Mouse (Mus musculus): ENCODE measurements around the gene Nol10. TPM values are rescaled to one million over a fixed set of nuclear protein-coding genes. Genes with fewer than 3 reads are reported as not detected.

The Nol10 gene
- polyA plus RNA-seq, 1 experiment from 2014 or later, result 8.2 TPM

DNA sequence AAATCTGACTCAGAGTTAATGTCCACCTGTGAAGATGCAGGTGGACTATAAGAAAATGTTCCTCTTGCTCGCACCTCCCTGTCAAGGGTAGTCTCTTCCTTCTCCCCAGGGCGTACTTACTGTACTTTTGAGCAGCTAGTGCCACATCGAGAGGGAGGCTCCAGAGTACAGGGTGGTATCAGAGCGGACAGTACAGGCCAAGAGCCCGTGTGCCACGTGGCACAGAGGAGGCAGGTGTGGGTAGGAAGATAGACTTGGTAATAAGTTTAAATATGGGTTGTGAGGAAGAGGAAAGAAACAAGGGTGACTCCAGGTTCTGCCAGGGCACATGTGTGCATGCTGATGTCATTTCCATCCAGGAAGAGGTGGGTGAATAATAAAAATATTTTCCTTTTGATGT lies 32.7 kb downstream of the Nol10 start:
- 90% methylated on average over 6 of the region's 6 CpGs for WGBS
- Histone ChIP-seq H3K9ac (ENCODE audit: low read length) (no peak overlapping the region), H3K4me2 (replicated peaks; ENCODE audit: low read depth) (no peak overlapping the region), H3K27ac (replicated peaks) (no peak overlapping the region), H3K4me1 (replicated peaks; ENCODE audit: control insufficient read depth, insufficient read depth) (no peaks in the 10 kb centered on the region), H3K9me3 (ENCODE audit: control insufficient read depth, low read length) (no peaks in the 10 kb centered on the region), H3K4me3 (ENCODE audit: low read depth, low read length) (no peak overlapping the region), H3K27me3 (ENCODE audit: control insufficient read depth, insufficient read depth, low read length) (no peaks in the 10 kb centered on the region), H3K36me3 (ENCODE audit: control insufficient read depth, insufficient read depth, low read length) (peaks cover 9% of the 10 kb centered on the region; the same call in 1 of the 2 replicates)
- DNase-seq (ENCODE audit: low spot score) (no peak), ATAC-seq (ENCODE audit: low FRiP score, low TSS enrichment) (no peak)
- TF ChIP-seq EP300 (optimal IDR thresholded peaks at IDR 0.05) (no peak), CTCF (IDR thresholded peaks at IDR 0.05; ENCODE audit: low read depth) (no peak)

DNA sequence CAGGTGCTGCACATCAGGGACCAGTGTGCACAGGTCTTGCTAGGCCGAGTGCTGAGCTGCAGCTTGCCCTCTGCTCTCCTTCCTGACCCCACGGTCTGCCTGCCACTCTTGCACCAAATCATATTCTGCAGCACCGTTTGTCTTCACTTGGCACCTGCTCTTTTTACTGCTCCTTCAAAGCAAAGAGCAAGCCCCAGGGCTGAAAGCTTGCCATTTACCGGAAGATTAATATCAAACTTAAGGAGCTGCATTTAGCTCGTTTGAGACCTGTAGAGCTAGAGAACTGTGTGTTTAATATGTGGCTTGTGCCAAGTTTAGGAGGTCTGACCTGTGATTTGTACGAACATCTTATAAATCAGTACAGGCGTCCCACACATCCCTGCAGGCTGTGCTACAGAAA lies 34.5 kb downstream of the Nol10 start:
- TF ChIP-seq EP300 (optimal IDR thresholded peaks at IDR 0.05), result no peak
- TF ChIP-seq CTCF (IDR thresholded peaks at IDR 0.05; ENCODE audit: low read depth), result no peak
- WGBS, result 62% methylated on average over 7 of the region's 7 CpGs
- Histone ChIP-seq H3K27me3 (ENCODE audit: control insufficient read depth, insufficient read depth, low read length) (no peaks in the 10 kb centered on the region), H3K9me3 (ENCODE audit: control insufficient read depth, low read length) (no peaks in the 10 kb centered on the region), H3K36me3 (ENCODE audit: control insufficient read depth, insufficient read depth, low read length) (peaks cover 5% of the 10 kb centered on the region; the same call in 1 of the 2 replicates), H3K4me1 (replicated peaks; ENCODE audit: control insufficient read depth, insufficient read depth) (no peaks in the 10 kb centered on the region), H3K4me2 (replicated peaks; ENCODE audit: low read depth) (no peak overlapping the region), H3K4me3 (ENCODE audit: low read depth, low read length) (no peak overlapping the region), H3K27ac (replicated peaks) (no peak overlapping the region), H3K9ac (ENCODE audit: low read length) (no peak overlapping the region)
- ATAC-seq (ENCODE audit: low FRiP score, low TSS enrichment) (no peak), DNase-seq (ENCODE audit: low spot score) (no peak)

DNA sequence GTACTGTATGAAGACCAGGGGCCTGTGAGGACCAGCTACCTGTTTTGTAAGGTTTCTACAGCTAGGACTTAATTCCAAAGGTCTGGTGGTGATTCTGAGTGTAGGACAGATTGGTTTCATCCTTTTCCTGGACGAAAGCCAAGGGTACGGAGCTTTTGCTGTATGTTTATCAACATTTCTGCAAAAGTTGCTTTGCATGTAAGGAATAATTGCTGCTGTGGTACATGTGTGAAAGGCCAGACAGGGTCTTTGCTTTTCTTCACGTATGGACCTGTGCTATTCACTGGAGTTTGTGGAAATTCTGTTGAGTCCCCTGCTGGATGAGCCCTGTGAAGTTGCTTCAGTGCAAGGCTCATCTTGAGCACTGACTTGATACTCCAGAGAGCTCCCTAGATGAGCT lies 38.6 kb downstream of the Nol10 start:
- no peak for TF ChIP-seq CTCF (IDR thresholded peaks at IDR 0.05; ENCODE audit: low read depth)
- TF ChIP-seq EP300 (optimal IDR thresholded peaks at IDR 0.05), result no peak
- WGBS, result 37% methylated on average over 3 of the region's 3 CpGs
- no peak overlapping the region for H3K4me3 ChIP-seq (ENCODE audit: low read depth, low read length)
- no peaks in the 10 kb centered on the region for H3K27me3 ChIP-seq (ENCODE audit: control insufficient read depth, insufficient read depth, low read length)
- DNase-seq (ENCODE audit: low spot score) (no peak), ATAC-seq (ENCODE audit: low FRiP score, low TSS enrichment) (no peak)
- H3K27ac ChIP-seq (replicated peaks), result peak overlapping the region; percentile 40; the same call in 1 of the 2 replicates
- no peaks in the 10 kb centered on the region for H3K4me1 ChIP-seq (replicated peaks; ENCODE audit: control insufficient read depth, insufficient read depth)
- H3K9me3 ChIP-seq (ENCODE audit: control insufficient read depth, low read length), result no peaks in the 10 kb centered on the region
- H3K9ac ChIP-seq (ENCODE audit: low read length), result no peak overlapping the region
- H3K36me3 ChIP-seq (ENCODE audit: control insufficient read depth, insufficient read depth, low read length), result no peaks in the 10 kb centered on the region
- H3K4me2 ChIP-seq (replicated peaks; ENCODE audit: low read depth), result no peak overlapping the region

DNA sequence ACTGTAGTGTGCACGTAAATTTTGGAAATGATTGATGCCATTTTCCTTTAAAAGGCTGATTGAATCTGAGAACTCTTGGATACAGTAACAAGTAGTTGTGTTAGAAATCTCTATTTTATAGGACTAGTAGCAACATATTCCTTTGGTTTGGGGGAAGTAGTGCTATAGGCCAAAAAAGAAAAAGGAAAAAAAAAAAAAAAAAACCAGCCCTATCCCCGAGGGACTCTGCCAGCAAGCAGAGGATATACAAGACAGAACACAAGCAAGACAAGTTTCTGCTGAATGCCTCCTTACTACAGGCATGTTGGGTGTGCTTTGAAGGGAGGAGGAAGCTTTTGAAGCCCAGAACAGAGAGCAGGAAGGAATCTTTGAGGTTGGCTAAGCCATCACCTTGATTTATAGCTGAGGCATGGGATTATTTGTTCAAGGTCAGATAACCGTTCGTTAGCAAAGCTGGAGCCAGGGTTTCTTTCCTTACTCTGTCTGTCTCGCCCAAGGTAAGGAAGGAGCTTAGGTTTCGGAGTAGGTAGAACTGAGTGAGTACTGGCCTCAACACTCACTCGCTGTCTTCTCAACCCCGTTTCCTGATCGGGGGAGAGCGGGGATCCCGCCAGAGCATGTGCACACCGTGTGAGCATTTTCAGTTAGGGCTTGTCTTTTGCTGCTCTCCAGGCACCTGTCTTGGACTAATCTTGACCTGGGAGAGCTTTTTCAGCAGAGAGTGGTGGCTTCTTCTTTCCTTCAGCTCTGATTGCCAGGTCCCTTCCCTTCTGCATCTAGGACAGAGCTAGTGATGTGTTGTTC lies 39.3 kb downstream of the Nol10 start:
- H3K27ac ChIP-seq (replicated peaks), result peak overlapping the region; percentile 36; the same call in 1 of the 2 replicates

DNA sequence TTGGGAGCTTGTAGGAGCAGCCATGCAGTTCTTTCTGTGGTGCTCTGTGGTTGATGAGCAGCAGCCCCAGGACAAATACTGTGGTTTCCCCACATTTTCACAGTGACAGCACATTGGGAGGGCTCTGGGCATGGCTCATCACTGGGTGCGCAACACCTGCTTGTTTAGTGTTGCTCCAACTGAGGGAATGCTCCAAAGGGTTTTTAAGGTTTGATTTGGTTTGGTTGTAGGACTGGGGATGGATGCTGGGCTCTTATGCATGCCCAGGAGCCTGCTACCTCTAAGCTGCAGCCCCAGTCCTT lies 39.8 kb downstream of the Nol10 start:
- no peaks in the 10 kb centered on the region for H3K27me3 ChIP-seq (ENCODE audit: control insufficient read depth, insufficient read depth, low read length)
- H3K4me2 ChIP-seq (replicated peaks; ENCODE audit: low read depth), result no peak overlapping the region
- peak overlapping the region; percentile 36; the same call in 1 of the 2 replicates for H3K27ac ChIP-seq (replicated peaks)
- H3K9me3 ChIP-seq (ENCODE audit: control insufficient read depth, low read length), result no peaks in the 10 kb centered on the region
- TF ChIP-seq EP300 (optimal IDR thresholded peaks at IDR 0.05), result no peak
- no peak for TF ChIP-seq CTCF (IDR thresholded peaks at IDR 0.05; ENCODE audit: low read depth)
- no peak for DNase-seq (ENCODE audit: low spot score)
- WGBS, result 89% methylated on average over 1 of the region's 1 CpGs
- H3K4me1 ChIP-seq (replicated peaks; ENCODE audit: control insufficient read depth, insufficient read depth), result no peaks in the 10 kb centered on the region
- ATAC-seq (ENCODE audit: low FRiP score, low TSS enrichment), result no peak
- no peak overlapping the region for H3K9ac ChIP-seq (ENCODE audit: low read length)
- H3K36me3 ChIP-seq (ENCODE audit: control insufficient read depth, insufficient read depth, low read length), result no peaks in the 10 kb centered on the region
- H3K4me3 ChIP-seq (ENCODE audit: low read depth, low read length), result no peak overlapping the region

More for the DNA sequence above, 39.3 kb downstream of the Nol10 start:
- no peak for TF ChIP-seq CTCF (IDR thresholded peaks at IDR 0.05; ENCODE audit: low read depth)
- no peak for TF ChIP-seq EP300 (optimal IDR thresholded peaks at IDR 0.05)
- Histone ChIP-seq H3K4me1 (replicated peaks; ENCODE audit: control insufficient read depth, insufficient read depth) (no peaks in the 10 kb centered on the region), H3K27me3 (ENCODE audit: control insufficient read depth, insufficient read depth, low read length) (no peaks in the 10 kb centered on the region), H3K9ac (ENCODE audit: low read length) (no peak overlapping the region), H3K36me3 (ENCODE audit: control insufficient read depth, insufficient read depth, low read length) (no peaks in the 10 kb centered on the region), H3K9me3 (ENCODE audit: control insufficient read depth, low read length) (no peaks in the 10 kb centered on the region), H3K4me2 (replicated peaks; ENCODE audit: low read depth) (no peak overlapping the region), H3K4me3 (ENCODE audit: low read depth, low read length) (no peak overlapping the region)
- WGBS, result 47% methylated on average over 12 of the region's 12 CpGs
- DNase-seq (ENCODE audit: low spot score), result no peak
- ATAC-seq (ENCODE audit: low FRiP score, low TSS enrichment), result no peak

DNA sequence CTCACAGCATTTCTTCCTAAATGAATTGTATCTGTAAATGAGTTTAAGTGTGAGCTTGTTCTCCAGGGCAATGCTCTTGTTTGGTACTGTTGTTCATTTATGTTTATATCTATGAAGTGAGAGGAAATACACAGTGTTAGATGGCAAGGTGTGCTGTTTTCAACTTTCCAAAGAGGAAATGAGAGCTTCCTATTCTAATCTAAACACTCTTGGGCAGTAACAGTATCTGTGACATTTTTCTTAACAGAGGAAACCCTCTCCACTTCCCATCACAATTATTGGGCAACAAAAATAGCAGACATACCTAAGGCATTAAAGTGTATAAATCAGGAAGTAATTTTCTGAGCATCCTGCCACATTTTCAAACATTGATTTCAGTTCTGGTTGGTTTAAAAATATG lies 41.8 kb downstream of the Nol10 start:
- no peak overlapping the region for H3K4me2 ChIP-seq (replicated peaks; ENCODE audit: low read depth)
- TF ChIP-seq CTCF (IDR thresholded peaks at IDR 0.05; ENCODE audit: low read depth) (no peak), EP300 (optimal IDR thresholded peaks at IDR 0.05) (no peak)
- no peak for ATAC-seq (ENCODE audit: low FRiP score, low TSS enrichment)

More for the DNA sequence above, 41.8 kb downstream of the Nol10 start:
- no peak overlapping the region for H3K4me3 ChIP-seq (ENCODE audit: low read depth, low read length)
- no peak overlapping the region for H3K27ac ChIP-seq (replicated peaks)
- H3K36me3 ChIP-seq (ENCODE audit: control insufficient read depth, insufficient read depth, low read length), result no peaks in the 10 kb centered on the region
- H3K4me1 ChIP-seq (replicated peaks; ENCODE audit: control insufficient read depth, insufficient read depth), result no peaks in the 10 kb centered on the region
- no peak for DNase-seq (ENCODE audit: low spot score)
- H3K27me3 ChIP-seq (ENCODE audit: control insufficient read depth, insufficient read depth, low read length), result no peaks in the 10 kb centered on the region
- no peaks in the 10 kb centered on the region for H3K9me3 ChIP-seq (ENCODE audit: control insufficient read depth, low read length)
- no peak overlapping the region for H3K9ac ChIP-seq (ENCODE audit: low read length)

Data from stomach, postnatal 0 days (tissue).